ENCODE assay signal across 11 mouse cellular contexts in genomic region chr5:113208048-113208447, GRCm38 (mm10). TPM values are rescaled to one million over a fixed set of nuclear protein-coding genes. Genes with fewer than 3 reads are reported as not detected.
DNase-seq lines count a peak whose midpoint lies in the region; ATAC-seq lines count a peak whose summit lies in the region.
"Had no signal": no experiment of that assay in that cellular context is flagged by ENCODE, and none has a peak within 500 bp of the region (broad histone marks: within the 10 kb centered on the region; RNA-seq: fewer than 3 reads in every experiment).

No protein-coding gene starts in this region.

- no peaks in the 10 kb centered on the region for H3K27me3 ChIP-seq in hindbrain, embryonic 14.5 days (ENCODE audit: control insufficient read depth, insufficient read depth, low read length)
- no peaks in the 10 kb centered on the region for H3K27me3 ChIP-seq in hindbrain, embryonic 11.5 days (ENCODE audit: control insufficient read depth, insufficient read depth, low read length)
- no peaks in the 10 kb centered on the region for H3K27me3 ChIP-seq in intestine, embryonic 16.5 days (replicated peaks; ENCODE audit: control insufficient read depth, insufficient read depth, low read length)
- no peaks in the 10 kb centered on the region for H3K27me3 ChIP-seq in forebrain, embryonic 15.5 days
- H3K27me3 ChIP-seq: limb, embryonic 12.5 days had no signal

- intact Hi-C loops in gastrocnemius, postnatal 14 days (cut with DNase I; ENCODE audit: low total_unique reads), result no loop called here

- no peak overlapping the region for H3K9ac ChIP-seq in hindbrain, embryonic 14.5 days
- H3K9ac ChIP-seq in hindbrain, embryonic 11.5 days (ENCODE audit: low read depth, low read length), result no peak overlapping the region
- no peak overlapping the region for H3K9ac ChIP-seq in intestine, embryonic 16.5 days (ENCODE audit: low read depth, low read length)
- no peak overlapping the region for H3K9ac ChIP-seq in forebrain, embryonic 15.5 days (replicated peaks)
- H3K9ac ChIP-seq: limb, embryonic 12.5 days had no signal

- peaks cover 14% of the 10 kb centered on the region for H3K4me1 ChIP-seq in hindbrain, embryonic 14.5 days (replicated peaks; ENCODE audit: control insufficient read depth, insufficient read depth, low read length)
- no peaks in the 10 kb centered on the region; the same call in 1 of the 2 replicates for H3K4me1 ChIP-seq in hindbrain, embryonic 11.5 days (replicated peaks; ENCODE audit: control insufficient read depth, insufficient read depth, low read length)
- H3K4me1 ChIP-seq in intestine, embryonic 16.5 days (ENCODE audit: control insufficient read depth, insufficient read depth, low read length), result peaks cover 47% of the 10 kb centered on the region
- H3K4me1 ChIP-seq in forebrain, embryonic 15.5 days, result peaks cover 21% of the 10 kb centered on the region

- H3K27ac ChIP-seq in hindbrain, embryonic 14.5 days, result peak overlapping the region; percentile 60; the same call in 1 of the 2 replicates
- no peak overlapping the region for H3K27ac ChIP-seq in hindbrain, embryonic 11.5 days (ENCODE audit: low read depth, low read length)
- peak overlapping the region; percentile 86 for H3K27ac ChIP-seq in intestine, embryonic 16.5 days (ENCODE audit: low read length)
- H3K27ac ChIP-seq in forebrain, embryonic 15.5 days (replicated peaks), result no peak overlapping the region

- H3K4me2 ChIP-seq in hindbrain, embryonic 14.5 days (replicated peaks), result no peak overlapping the region
- no peak overlapping the region for H3K4me2 ChIP-seq in hindbrain, embryonic 11.5 days (replicated peaks; ENCODE audit: low read depth, low read length)
- H3K4me2 ChIP-seq in intestine, embryonic 16.5 days (ENCODE audit: low read depth, low read length), result no peak overlapping the region
- H3K4me2 ChIP-seq in forebrain, embryonic 15.5 days (replicated peaks), result no peak overlapping the region
- H3K4me2 ChIP-seq: limb, embryonic 12.5 days had no signal

- no peak overlapping the region for H3K4me3 ChIP-seq in hindbrain, embryonic 14.5 days (replicated peaks; ENCODE audit: low read length)
- H3K4me3 ChIP-seq in hindbrain, embryonic 11.5 days (ENCODE audit: low read depth, low read length), result no peak overlapping the region
- H3K4me3 ChIP-seq in intestine, embryonic 16.5 days (ENCODE audit: low read length), result no peak overlapping the region
- H3K4me3 ChIP-seq in forebrain, embryonic 15.5 days, result no peak overlapping the region
- H3K4me3 ChIP-seq: limb, embryonic 12.5 days had no signal

- WGBS in hindbrain, embryonic 14.5 days, result 66% methylated on average over 4 of the region's 4 CpGs
- 87% methylated on average over 4 of the region's 4 CpGs for WGBS in hindbrain, embryonic 11.5 days
- 42% methylated on average over 4 of the region's 4 CpGs for WGBS in intestine, embryonic 16.5 days
- 80% methylated on average over 4 of the region's 4 CpGs for WGBS in forebrain, embryonic 15.5 days

- H3K36me3 ChIP-seq in hindbrain, embryonic 14.5 days (replicated peaks; ENCODE audit: control insufficient read depth, insufficient read depth), result no peaks in the 10 kb centered on the region
- H3K36me3 ChIP-seq in hindbrain, embryonic 11.5 days (ENCODE audit: control insufficient read depth, insufficient read depth, low read length), result no peaks in the 10 kb centered on the region
- H3K36me3 ChIP-seq in intestine, embryonic 16.5 days (ENCODE audit: control insufficient read depth, insufficient read depth, low read length), result no peaks in the 10 kb centered on the region
- no peaks in the 10 kb centered on the region for H3K36me3 ChIP-seq in forebrain, embryonic 15.5 days
- H3K36me3 ChIP-seq: G1E; limb, embryonic 12.5 days had no signal

- no peak for DNase-seq in hindbrain, embryonic 14.5 days (ENCODE audit: low spot score)
- DNase-seq in hindbrain, embryonic 11.5 days (ENCODE audit: low spot score), result no peak
- DNase-seq in gastrocnemius, postnatal 14 days, result peak; percentile 66
- no peak for DNase-seq in frontal cortex, postnatal 10 days (ENCODE audit: low spot score in 2 of 2)
- no peak for DNase-seq in right cerebral cortex, adult 2 months (ENCODE audit: low spot score in 2 of 2)

- ATAC-seq in hindbrain, embryonic 14.5 days (ENCODE audit: low FRiP score), result no peak
- no peak for ATAC-seq in hindbrain, embryonic 11.5 days (ENCODE audit: low FRiP score)
- no peak for ATAC-seq in intestine, embryonic 16.5 days
- ATAC-seq in megakaryocyte progenitor cell, adult 5-6 weeks (replicated peaks; ENCODE audit: poor library complexity), result peak; percentile 29; the same call in 1 of the 2 replicates
- no peak for ATAC-seq in forebrain, embryonic 15.5 days (replicated peaks)

- no peaks in the 10 kb centered on the region for H3K9me3 ChIP-seq in hindbrain, embryonic 14.5 days (ENCODE audit: control insufficient read depth, low read length)
- no peaks in the 10 kb centered on the region for H3K9me3 ChIP-seq in hindbrain, embryonic 11.5 days (ENCODE audit: control insufficient read depth, low read length)
- no peaks in the 10 kb centered on the region for H3K9me3 ChIP-seq in intestine, embryonic 16.5 days (ENCODE audit: control insufficient read depth, low read length)
- no peaks in the 10 kb centered on the region for H3K9me3 ChIP-seq in forebrain, embryonic 15.5 days

RNA-seq across cellular contexts. Expression of gene 2900026A02Rik, which starts 13.0 kb away (rescaled TPM):
- 2.5 and 2.6 TPM in 2 replicates for polyA plus RNA-seq in hindbrain, embryonic 14.5 days (2014; fragmentation: Nextera tagmentation; extraction: Ambion mirVana)
- polyA plus RNA-seq in hindbrain, embryonic 11.5 days (2014; fragmentation: Nextera tagmentation; extraction: Ambion mirVana), result 1.2 and 1.5 TPM in 2 replicates
- 10 to 100 TPM; 29.2 to 35.1 TPM for total RNA-seq in gastrocnemius, postnatal 14 days (2021)
- polyA plus RNA-seq in intestine, embryonic 16.5 days (2015; fragmentation: Nextera tagmentation; extraction: Ambion mirVana), result 8.3 and 9.5 TPM in 2 replicates
- total RNA-seq in megakaryocyte progenitor cell, adult 5-6 weeks (2015), result 1.6 and 2.7 TPM in 2 replicates
- total RNA-seq in megakaryocyte progenitor cell, adult 5-6 weeks (2017), result 1.3 and 2.0 TPM in 2 replicates
- polyA plus RNA-seq in forebrain, embryonic 15.5 days (2015; fragmentation: Nextera tagmentation; extraction: Ambion mirVana), result 4.4 and 4.9 TPM in 2 replicates
- polyA plus RNA-seq: G1E had no signal

RNA-seq across cellular contexts. Expression of gene Tmem211, which starts 18.7 kb away (rescaled TPM):
- polyA plus RNA-seq in hindbrain, embryonic 14.5 days (2014; fragmentation: Nextera tagmentation; extraction: Ambion mirVana), result not detected in 2 replicates
- polyA plus RNA-seq in hindbrain, embryonic 11.5 days (2014; fragmentation: Nextera tagmentation; extraction: Ambion mirVana), result 0.08 TPM in 1 of 2 replicates, not detected in the other
- total RNA-seq in gastrocnemius, postnatal 14 days (2021), result not detected
- 0.13 and 0.28 TPM in 2 replicates for polyA plus RNA-seq in intestine, embryonic 16.5 days (2015; fragmentation: Nextera tagmentation; extraction: Ambion mirVana)
- not detected in 2 replicates for total RNA-seq in megakaryocyte progenitor cell, adult 5-6 weeks (2015)
- total RNA-seq in megakaryocyte progenitor cell, adult 5-6 weeks (2017), result not detected in 2 replicates
- not detected in 2 replicates for polyA plus RNA-seq in forebrain, embryonic 15.5 days (2015; fragmentation: Nextera tagmentation; extraction: Ambion mirVana)
- total RNA-seq: common myeloid progenitor, adult 5-6 weeks; G1E had no signal
- polyA plus RNA-seq: G1E; limb, embryonic 12.5 days had no signal

Comparison
In these comparisons a context has a peak if more than half of its experiments do, and no peak if none do; other contexts are left out.
1. H3K27ac ChIP-seq: peak in hindbrain, embryonic 14.5 days (single experiment) and intestine, embryonic 16.5 days (single experiment); none in hindbrain, embryonic 11.5 days (single experiment) and forebrain, embryonic 15.5 days (single experiment).